Mouse (Mus musculus): ENCODE measurements around the gene Ly9.

DNA sequence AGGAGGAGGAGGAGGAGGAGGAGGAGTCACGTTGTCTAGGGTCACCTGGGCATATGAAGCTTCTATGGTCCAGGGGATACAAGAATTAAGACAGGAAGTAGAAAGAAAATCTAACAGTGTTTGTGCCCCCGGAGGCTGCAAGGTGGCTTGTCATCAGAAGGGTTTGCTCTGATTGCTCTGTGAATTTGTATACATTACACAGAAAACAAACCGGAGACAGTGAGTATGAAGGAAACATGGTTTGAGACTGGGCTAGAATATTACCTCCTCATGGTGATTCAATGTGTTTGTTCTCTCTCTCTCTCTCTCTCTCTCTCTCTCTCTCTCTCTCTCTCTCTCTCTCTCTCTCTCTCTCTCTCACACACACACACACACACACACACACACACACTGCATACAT, 554 bp downstream of the Ly9 start:
- TF ChIP-seq POLR2A (IDR thresholded peaks at IDR 0.05; ENCODE audit: borderline replicate concordance, low read depth, low read length) (no peak), CTCF (IDR thresholded peaks at IDR 0.05; ENCODE audit: low read depth, low read length) (no peak)

Data from bone marrow macrophage, adult 2 months (primary cell).